Comparison of ENCODE assay signal across 9 mouse cellular contexts in the genomic region with DNA sequence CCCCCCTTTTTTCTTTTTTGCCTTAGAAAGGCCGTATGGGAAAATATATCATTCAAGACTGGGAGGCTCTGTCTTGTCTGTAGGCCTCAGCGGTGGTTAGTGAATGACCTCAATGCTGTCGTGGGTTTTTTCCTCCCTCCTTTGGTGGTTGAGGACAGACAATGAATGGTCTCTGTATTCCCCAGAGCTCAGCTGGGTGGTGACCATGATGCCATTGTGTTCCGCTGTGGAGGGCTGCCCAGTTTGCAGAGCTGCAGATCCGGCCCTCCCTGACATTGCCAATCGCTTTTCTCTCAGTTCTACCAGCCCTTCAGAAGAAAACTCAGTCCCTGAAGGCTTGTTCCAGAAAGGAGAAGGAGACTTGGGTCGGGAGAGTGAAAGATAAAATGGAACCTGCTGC. TPM values are rescaled to one million over a fixed set of nuclear protein-coding genes. Genes with fewer than 3 reads are reported as not detected.
A peak's percentile ranks its signal among the peaks of the same experiment; 100 is the strongest.
DNase-seq lines count a peak whose midpoint lies in the region; ATAC-seq lines count a peak whose summit lies in the region.
"Had no signal": no experiment of that assay in that cellular context is flagged by ENCODE, and none has a peak within 500 bp of the region (broad histone marks: within the 10 kb centered on the region; RNA-seq: fewer than 3 reads in every experiment).

No protein-coding gene starts in this region.

- H3K9ac ChIP-seq in forebrain, embryonic 11.5 days (ENCODE audit: low read length) = no peak overlapping the region
- H3K9ac ChIP-seq in neural tube, embryonic 13.5 days = no peak overlapping the region
- H3K9ac ChIP-seq: embryonic facial prominence, embryonic 13.5 days had no signal

- H3K27ac ChIP-seq in forebrain, embryonic 11.5 days (ENCODE audit: low read depth, low read length) = 0 out of 2 replicates have a peak overlapping the region, but pooled peaks have one; percentile 41
- H3K27ac ChIP-seq in neural tube, embryonic 13.5 days (replicated peaks) = peak overlapping the region; percentile 56
- H3K27ac ChIP-seq: embryonic facial prominence, embryonic 13.5 days had no signal

- H3K4me2 ChIP-seq in forebrain, embryonic 11.5 days (ENCODE audit: low read depth, low read length, severe bottlenecking) = no peak overlapping the region
- no peak overlapping the region for H3K4me2 ChIP-seq in neural tube, embryonic 13.5 days
- H3K4me2 ChIP-seq: embryonic facial prominence, embryonic 13.5 days had no signal

- no peaks in the 10 kb centered on the region; the same call in 1 of the 2 replicates for H3K27me3 ChIP-seq in forebrain, embryonic 11.5 days (ENCODE audit: control insufficient read depth, insufficient read depth, low read length)
- H3K27me3 ChIP-seq in neural tube, embryonic 13.5 days = no peaks in the 10 kb centered on the region

- 44% methylated on average over 7 of the region's 7 CpGs for WGBS in forebrain, embryonic 11.5 days
- WGBS in neural tube, embryonic 13.5 days = 35% methylated on average over 7 of the region's 7 CpGs

- peak; percentile 21 to 23 for DNase-seq in cerebellum, adult 18-20 months
- no peak for DNase-seq in forebrain, embryonic 11.5 days (ENCODE audit: low spot score)
- DNase-seq in layer of hippocampus, adult 9-10 months (ENCODE audit: low spot score) = peak; percentile 22
- DNase-seq in heart, postnatal 36 days = no peak
- DNase-seq in ovary, postnatal 14 days (ENCODE audit: low spot score) = no peak
- DNase-seq in heart, postnatal 25 days (ENCODE audit: low spot score) = no peak

- peak; percentile 23; the same call in 1 of the 2 replicates for ATAC-seq in forebrain, embryonic 11.5 days (replicated peaks; ENCODE audit: low FRiP score)
- ATAC-seq in neural tube, embryonic 13.5 days (ENCODE audit: low read depth) = peak; percentile 28; the same call in 1 of the 2 replicates
- no peak for ATAC-seq in megakaryocyte-erythroid progenitor cell, adult 5-6 weeks (replicated peaks; ENCODE audit: low FRiP score, low TSS enrichment, poor library complexity, severe bottlenecking)

- H3K36me3 ChIP-seq in forebrain, embryonic 11.5 days (ENCODE audit: control insufficient read depth, insufficient read depth, low read length) = no peaks in the 10 kb centered on the region
- H3K36me3 ChIP-seq in neural tube, embryonic 13.5 days = no peaks in the 10 kb centered on the region
- H3K36me3 ChIP-seq: embryonic facial prominence, embryonic 13.5 days had no signal

- no peaks in the 10 kb centered on the region for H3K4me1 ChIP-seq in forebrain, embryonic 11.5 days (replicated peaks; ENCODE audit: control insufficient read depth, insufficient read depth, low read length)
- peaks cover 23% of the 10 kb centered on the region for H3K4me1 ChIP-seq in neural tube, embryonic 13.5 days (replicated peaks)
- H3K4me1 ChIP-seq: embryonic facial prominence, embryonic 13.5 days had no signal

- no peak overlapping the region for H3K4me3 ChIP-seq in forebrain, embryonic 11.5 days (ENCODE audit: low read depth, low read length)
- H3K4me3 ChIP-seq in neural tube, embryonic 13.5 days = no peak overlapping the region
- H3K4me3 ChIP-seq: embryonic facial prominence, embryonic 13.5 days had no signal

- intact Hi-C loops in heart, postnatal 36 days (cut with DNase I) = loop anchor here (10.0 kb wide), 2 partner anchors 341 to 1191 kb away; a partner anchor contains a TSS
- intact Hi-C loops in heart, postnatal 25 days (cut with DNase I) = no loop called here

- H3K9me3 ChIP-seq in forebrain, embryonic 11.5 days (ENCODE audit: control insufficient read depth, low read length) = no peaks in the 10 kb centered on the region
- H3K9me3 ChIP-seq in neural tube, embryonic 13.5 days = no peaks in the 10 kb centered on the region
- H3K9me3 ChIP-seq: embryonic facial prominence, embryonic 13.5 days had no signal

RNA-seq across cellular contexts. Expression of a gene that starts 3.5 kb away (rescaled TPM):
- 18.9 and 20.7 TPM in 2 replicates for polyA plus RNA-seq in forebrain, embryonic 11.5 days (2014; fragmentation: Nextera tagmentation; extraction: Ambion mirVana)
- 8.1 and 10.8 TPM in 2 replicates for polyA plus RNA-seq in neural tube, embryonic 13.5 days (2015; fragmentation: Nextera tagmentation; extraction: Ambion mirVana)
- 29.1 and 30.3 TPM in 2 replicates for total RNA-seq in megakaryocyte-erythroid progenitor cell, adult 5-6 weeks (2014; fragmentation: Nextera tagmentation)
- 26.6 and 31.8 TPM in 2 replicates for total RNA-seq in megakaryocyte-erythroid progenitor cell, adult 5-6 weeks (2017)
- 1 to 10 TPM; 2.7 to 3.2 TPM for total RNA-seq in heart, postnatal 36 days (2021)
- total RNA-seq in heart, postnatal 25 days (2021) = 1 to 10 TPM; 2.4 to 2.9 TPM

Comparison
In these comparisons a context has a peak if more than half of its experiments do, and no peak if none do; other contexts are left out.
1. DNase-seq: peak in cerebellum, adult 18-20 months (2 of 2) and layer of hippocampus, adult 9-10 months (single experiment); none in forebrain, embryonic 11.5 days (single experiment), heart, postnatal 36 days (0 of 2), ovary, postnatal 14 days (single experiment) and heart, postnatal 25 days (single experiment).
2. RNA of a gene that starts 3.5 kb away (total RNA-seq): 26.6 to 31.8 TPM in megakaryocyte-erythroid progenitor cell, adult 5-6 weeks; 2.7 to 3.2 TPM in heart, postnatal 36 days and 2.4 to 2.9 TPM in heart, postnatal 25 days; every median in the first group is over 4 times any median in the second.